9 mouse cellular contexts compared by ENCODE assay signal in genomic region chr8:13516011-13516442, GRCm38 (mm10). TPM values are rescaled to one million over a fixed set of nuclear protein-coding genes. Genes with fewer than 3 reads are reported as not detected.
DNase-seq lines count a peak whose midpoint lies in the region; ATAC-seq lines count a peak whose summit lies in the region.
"Had no signal": no experiment of that assay in that cellular context is flagged by ENCODE, and none has a peak within 500 bp of the region (broad histone marks: within the 10 kb centered on the region; RNA-seq: fewer than 3 reads in every experiment).

No protein-coding gene starts in this region.

- H3K4me3 ChIP-seq in heart, embryonic 10.5 days = no peak overlapping the region
- H3K4me3 ChIP-seq in kidney, embryonic 14.5 days (ENCODE audit: low read length) = no peak overlapping the region
- H3K4me3 ChIP-seq: midbrain, embryonic 12.5 days had no signal

- no peak overlapping the region for H3K4me2 ChIP-seq in kidney, embryonic 14.5 days (replicated peaks; ENCODE audit: low read depth, low read length)
- H3K4me2 ChIP-seq: midbrain, embryonic 12.5 days had no signal

- DNase-seq in heart, adult 18-20 months = peak; percentile 82
- DNase-seq in heart, embryonic 10.5 days (ENCODE audit: low spot score) = no peak
- peak; percentile 63 to 69 for DNase-seq in cerebellum, postnatal 36 days
- DNase-seq in ovary, postnatal 36 days (ENCODE audit: low spot score) = peak; percentile 75
- no peak for DNase-seq in layer of hippocampus, adult 11-12 months (ENCODE audit: low spot score)
- no peak for DNase-seq in urinary bladder, postnatal 10 days (ENCODE audit: low spot score)
- DNase-seq in embryo, embryonic 10 days (ENCODE audit: low spot score) = no peak

- H3K27ac ChIP-seq in heart, embryonic 10.5 days = no peak overlapping the region
- no peak overlapping the region for H3K27ac ChIP-seq in kidney, embryonic 14.5 days (ENCODE audit: low read depth, low read length)
- H3K27ac ChIP-seq: midbrain, embryonic 12.5 days had no signal

- no peak overlapping the region for H3K9ac ChIP-seq in kidney, embryonic 14.5 days (ENCODE audit: low read depth, low read length)
- H3K9ac ChIP-seq: midbrain, embryonic 12.5 days had no signal

- no peaks in the 10 kb centered on the region for H3K36me3 ChIP-seq in heart, embryonic 10.5 days
- H3K36me3 ChIP-seq in kidney, embryonic 14.5 days (ENCODE audit: control insufficient read depth, insufficient read depth, low read length) = no peaks in the 10 kb centered on the region
- H3K36me3 ChIP-seq: midbrain, embryonic 12.5 days had no signal

- peaks cover 17% of the 10 kb centered on the region for H3K4me1 ChIP-seq in heart, embryonic 10.5 days
- no peaks in the 10 kb centered on the region for H3K4me1 ChIP-seq in kidney, embryonic 14.5 days (ENCODE audit: control insufficient read depth, insufficient read depth, low read length)
- H3K4me1 ChIP-seq: midbrain, embryonic 12.5 days had no signal

- WGBS in heart, embryonic 10.5 days = 65% methylated on average over 7 of the region's 7 CpGs
- WGBS in kidney, embryonic 14.5 days = 67% methylated on average over 7 of the region's 7 CpGs

- no peaks in the 10 kb centered on the region for H3K9me3 ChIP-seq in heart, embryonic 10.5 days
- H3K9me3 ChIP-seq in kidney, embryonic 14.5 days (ENCODE audit: control insufficient read depth, low read length) = no peaks in the 10 kb centered on the region
- H3K9me3 ChIP-seq: midbrain, embryonic 12.5 days had no signal

- peak; percentile 32; the same call in 1 of the 2 replicates for ATAC-seq in kidney, embryonic 14.5 days (ENCODE audit: low FRiP score, low TSS enrichment)

- H3K27me3 ChIP-seq in heart, embryonic 10.5 days (ENCODE audit: insufficient read depth, poor library complexity, severe bottlenecking) = no peaks in the 10 kb centered on the region; the same call in 1 of the 2 replicates
- no peaks in the 10 kb centered on the region for H3K27me3 ChIP-seq in kidney, embryonic 14.5 days (ENCODE audit: control insufficient read depth, insufficient read depth, low read length)
- H3K27me3 ChIP-seq: midbrain, embryonic 12.5 days had no signal

RNA-seq across cellular contexts. Expression of gene Gas6, which starts 21.7 kb away (rescaled TPM):
- total RNA-seq in heart, adult 18-20 months (2021) = 100 to 1,000 TPM; 115 to 123 TPM
- polyA plus RNA-seq in heart, embryonic 10.5 days (2016; fragmentation: Nextera tagmentation; extraction: Ambion mirVana) = 13.8 and 23.3 TPM in 2 replicates
- polyA plus RNA-seq in kidney, embryonic 14.5 days (2014; fragmentation: Nextera tagmentation; extraction: Ambion mirVana) = 12.0 and 18.7 TPM in 2 replicates

RNA-seq across cellular contexts. Expression of gene 1700029H14Rik, which starts 46.2 kb away (rescaled TPM):
- total RNA-seq in heart, adult 18-20 months (2021) = not detected
- not detected in 2 replicates for polyA plus RNA-seq in heart, embryonic 10.5 days (2016; fragmentation: Nextera tagmentation; extraction: Ambion mirVana)
- not detected in 2 replicates for polyA plus RNA-seq in kidney, embryonic 14.5 days (2014; fragmentation: Nextera tagmentation; extraction: Ambion mirVana)
- polyA plus RNA-seq: midbrain, embryonic 12.5 days had no signal

Comparison
In these comparisons a context has a peak if more than half of its experiments do, and no peak if none do; other contexts are left out.
1. DNase-seq: peak in heart, adult 18-20 months (2 of 2), cerebellum, postnatal 36 days (2 of 2) and ovary, postnatal 36 days (single experiment); none in heart, embryonic 10.5 days (single experiment), layer of hippocampus, adult 11-12 months (single experiment), urinary bladder, postnatal 10 days (single experiment) and embryo, embryonic 10 days (single experiment).